Mouse (Mus musculus): Measurements from ENCODE around the gene Gm13288.
"Not testable (repeated sequence)": the region's sequence is repeated elsewhere in the genome, so short reads cannot be mapped to it uniquely, and the experiment has no call there.

The Gm13288 gene

GRCm38 (mm10) chr4:88802954-88803353, 2.4 kb upstream of the Gm13288 start, which contains the start of gene Gm13287:
Gm13287 (plus strand) TSS chr4:88803254.
- not testable (repeated sequence) for DNase-seq (ENCODE audit: low spot score)

- not testable (repeated sequence) for DNase-seq (ENCODE audit: low spot score)
Observed at GRCm38 (mm10) chr4:88805761-88806160, 430 bp downstream of the Gm13288 start.

- no peak for DNase-seq (ENCODE audit: low spot score)
Observed at GRCm38 (mm10) chr4:88815928-88816327, 10.6 kb downstream of the Gm13288 start, which contains the start of gene Ifna7. Ifna7 (plus strand) TSS chr4:88816228.

GRCm38 (mm10) chr4:88819659-88820058, 14.3 kb downstream of the Gm13288 start, which contains the start of gene Ifna11:
Ifna11 (plus strand) TSS chr4:88819959.
- DNase-seq (ENCODE audit: low spot score) = no peak

- no peak for DNase-seq (ENCODE audit: low spot score)
Observed at GRCm38 (mm10) chr4:88822995-88823394, 17.7 kb downstream of the Gm13288 start.

- DNase-seq (ENCODE audit: low spot score) = not testable (repeated sequence)
Observed at GRCm38 (mm10) chr4:88827116-88827515, 21.8 kb downstream of the Gm13288 start, which contains the start of gene Ifna6. Ifna6 (plus strand) TSS chr4:88827416.

GRCm38 (mm10) chr4:88830523-88830922, 25.2 kb downstream of the Gm13288 start:
- no peak for DNase-seq (ENCODE audit: low spot score)

- DNase-seq (ENCODE audit: low spot score) = not testable (repeated sequence)
Observed at GRCm38 (mm10) chr4:88835225-88835624, 29.9 kb downstream of the Gm13288 start, which contains the start of gene Ifna5. Ifna5 (plus strand) TSS chr4:88835525.

- DNase-seq (ENCODE audit: low spot score) = no peak
Observed at GRCm38 (mm10) chr4:88838828-88839227, 33.5 kb downstream of the Gm13288 start.

- DNase-seq (ENCODE audit: low spot score) = no peak
Observed at GRCm38 (mm10) chr4:88840058-88840457, 34.7 kb downstream of the Gm13288 start.

- DNase-seq (ENCODE audit: low spot score) = no peak
Observed at GRCm38 (mm10) chr4:88841438-88841911, 36.1 kb downstream of the Gm13288 start, which contains the start of gene Ifna4. Ifna4 (plus strand) TSS chr4:88841861.

- DNase-seq (ENCODE audit: low spot score) = no peak
Observed at GRCm38 (mm10) chr4:88845334-88845733, 40.0 kb downstream of the Gm13288 start.

- no peak for DNase-seq (ENCODE audit: low spot score)
Observed at GRCm38 (mm10) chr4:88849698-88850097, 44.4 kb downstream of the Gm13288 start, which contains the start of gene Ifna1. Ifna1 (plus strand) TSS chr4:88850087.

GRCm38 (mm10) chr4:88851026-88851763, 45.9 kb downstream of the Gm13288 start:
- DNase-seq (ENCODE audit: low spot score) = no peak

Measured in testis, postnatal 14 days (tissue).